Mouse (Mus musculus) forebrain, postnatal 0 days (tissue): Measurements from ENCODE around the gene Gm28230. TPM values are rescaled to one million over a fixed set of nuclear protein-coding genes. Genes with fewer than 3 reads are reported as not detected.

ENCODE experiments used
- ATAC-seq: fragments of 200-750 bp; cut with Nextera tagmentation; 2 replicates; pipeline ENCODE4 v1.8.0; 2017; ENCODE audit warnings: mild to moderate bottlenecking, moderate library complexity
- DNase-seq: peaks from one replicate; pipeline ENCODE4 v3.0.0-alpha.2; 2015
- H3K27ac ChIP-seq: fragments of 300-500 bp; sonication (generic); 2 replicates; pipeline ENCODE4 v1.5.1; 2014; ENCODE audit warnings: low read depth, mild to moderate bottlenecking, antibody characterized with exemption, low read length, moderate library complexity, mixed read lengths
- H3K27me3 ChIP-seq: fragments of 300-500 bp; sonication (generic); 2 replicates; pipeline ENCODE4 v1.6.1; 2014; ENCODE audit warnings: mild to moderate bottlenecking, low read length, mixed read lengths; ENCODE audit not compliant: insufficient read depth
- H3K36me3 ChIP-seq: fragments of 300-500 bp; sonication (generic); 2 replicates; pipeline ENCODE4 v1.6.1; 2014; ENCODE audit warnings: mild to moderate bottlenecking, moderate library complexity; ENCODE audit not compliant: insufficient read depth
- H3K4me1 ChIP-seq: fragments of 300-500 bp; sonication (generic); 2 replicates; pipeline ENCODE4 v1.6.1; 2014; ENCODE audit warnings: antibody characterized with exemption; ENCODE audit not compliant: insufficient read depth
- H3K4me2 ChIP-seq: fragments of 300-500 bp; sonication (generic); 2 replicates; pipeline ENCODE4 v1.6.1; 2014; ENCODE audit warnings: low read depth, mild to moderate bottlenecking, moderate library complexity
- H3K4me3 ChIP-seq: fragments of 300-500 bp; sonication (generic); 2 replicates; pipeline ENCODE4 v1.5.1; 2014; ENCODE audit warnings: low read depth, low read length, mixed read lengths
- H3K9ac ChIP-seq: fragments of 300-500 bp; sonication (generic); 2 replicates; pipeline ENCODE4 v1.6.1; 2014; ENCODE audit warnings: mild to moderate bottlenecking
- H3K9me3 ChIP-seq: fragments of 300-500 bp; sonication (generic); 2 replicates; pipeline ENCODE4 v1.6.1; 2016; ENCODE audit warnings: low read length
- CTCF ChIP-seq: sonication (generic); IDR thresholded peaks from 2 replicates; pipeline ENCODE4 v1.5.1; 2016; ENCODE audit warnings: antibody characterized with exemption, control low read depth, low read depth
- WGBS: fragments of 180-500 bp; shearing (Covaris S2); extraction: QIAGEN DNeasy Blood & Tissue Kit; methylation state at CpG from one replicate; pipeline ENCODE4 v1.1.7; 2014; 5-methylcytosine and 5-hydroxymethylcytosine counted together
- microRNA counts: library from miRNA; unstranded; fragments of <30 nt; microRNA quantifications from one replicate; lab custom pipeline; 2015
- microRNA-seq, 2 experiments: library from miRNA; unstranded; fragments of <30 nt; microRNA quantifications; one replicate each; pipeline ENCODE4; 2016
- polyA plus RNA-seq: library from polyadenylated mRNA; unstranded; fragments of >200 nt; fragmentation: Nextera tagmentation; extraction: Ambion mirVana; gene quantifications from 2 replicates; pipeline ENCODE4 v1.2.1, GENCODE M21; 2015
- total RNA-seq: library from RNA; depleted of rRNA; stranded (reverse); fragments of >200 nt; gene quantifications from 2 replicates; pipeline ENCODE4 v1.2.3, GENCODE M21; 2014; rRNA removed

Gene Gm28230
- total and polyA plus RNA-seq, 2 experiments from 2014 or later: not detected

- peak; percentile 33 for DNase-seq
- 60% methylated on average over 13 of the region's 13 CpGs for WGBS
- peak; percentile 5; the same call in 1 of the 2 replicates for ATAC-seq
Observed at GRCm38 (mm10) chr2:74777536-74778275, 51.2 kb downstream of the Gm28230 start.

GRCm38 (mm10) chr2:74781386-74781785 lies 54.9 kb downstream of the Gm28230 start:
- WGBS: 91% methylated on average over 5 of the region's 5 CpGs
- peaks cover 4% of the 10 kb centered on the region; the same call in 1 of the 2 replicates for H3K27me3 ChIP-seq
- no peak for TF ChIP-seq CTCF
- no peak overlapping the region for H3K4me2 ChIP-seq
- H3K9me3 ChIP-seq: no peaks in the 10 kb centered on the region
- no peaks in the 10 kb centered on the region for H3K4me1 ChIP-seq
- no peak overlapping the region for H3K9ac ChIP-seq
- no peak overlapping the region for H3K4me3 ChIP-seq
- H3K27ac ChIP-seq: no peak overlapping the region
- ATAC-seq: no peak
- DNase-seq: no peak
- H3K36me3 ChIP-seq: no peaks in the 10 kb centered on the region

More at GRCm38 (mm10) chr2:74777536-74778275, 51.2 kb downstream of the Gm28230 start:
- H3K27ac ChIP-seq: no peak overlapping the region
- TF ChIP-seq CTCF: no peak
- H3K36me3 ChIP-seq: no peaks in the 10 kb centered on the region
- H3K9ac ChIP-seq: no peak overlapping the region
- no peaks in the 10 kb centered on the region for H3K4me1 ChIP-seq
- no peak overlapping the region for H3K4me3 ChIP-seq
- peaks cover 4% of the 10 kb centered on the region; the same call in 1 of the 2 replicates for H3K27me3 ChIP-seq
- H3K9me3 ChIP-seq: no peaks in the 10 kb centered on the region
- H3K4me2 ChIP-seq: no peak overlapping the region

GRCm38 (mm10) chr2:74795531-74795930 lies 69.0 kb downstream of the Gm28230 start:
- TF ChIP-seq CTCF: no peak
- Histone ChIP-seq H3K27ac (no peak overlapping the region), H3K4me3 (no peak overlapping the region), H3K4me2 (no peak overlapping the region), H3K9me3 (no peaks in the 10 kb centered on the region), H3K27me3 (no peaks in the 10 kb centered on the region), H3K9ac (no peak overlapping the region), H3K4me1 (no peaks in the 10 kb centered on the region), H3K36me3 (no peaks in the 10 kb centered on the region)
- DNase-seq (no peak), ATAC-seq (no peak)
- 45% methylated on average over 7 of the region's 7 CpGs for WGBS

MicroRNA genes within 50 kb of the gene (microRNA counts, 519-probe panel; counts per million panel counts)
- not detected for microRNA mmu-miR-10b (lab: Ali Mortazavi, UCI)

Small RNA genes within 50 kb of the gene (microRNA-seq; reads per million reads assigned to microRNA genes)
- gene Gm44463 (0 reads per million in 2 experiments), gene Mir10b (106 to 127 reads per million in 2 experiments)

Other genes starting within 250 kb of the Gm28230 start
- 47.5 and 67.5 TPM in 2 replicates for gene Lnpk, start 147.3 kb upstream of the Gm28230 start, total RNA-seq
- gene Lnpk, start 147.3 kb upstream of the Gm28230 start, polyA plus RNA-seq: 22.7 and 32.6 TPM in 2 replicates
- not detected in 2 replicates for gene Evx2, start 67.2 kb upstream of the Gm28230 start, total RNA-seq
- gene Evx2, start 67.2 kb upstream of the Gm28230 start, polyA plus RNA-seq: not detected in 2 replicates
- not detected in 2 replicates for gene Hoxd13, start 58.4 kb upstream of the Gm28230 start, total RNA-seq
- gene Hoxd13, start 58.4 kb upstream of the Gm28230 start, polyA plus RNA-seq: not detected in 2 replicates
- not detected in 2 replicates for gene Hoxd12, start 51.7 kb upstream of the Gm28230 start, total RNA-seq
- not detected in 2 replicates for gene Hoxd12, start 51.7 kb upstream of the Gm28230 start, polyA plus RNA-seq
- not detected in 2 replicates for gene Hoxd11, start 47.2 kb upstream of the Gm28230 start, total RNA-seq
- gene Hoxd11, start 47.2 kb upstream of the Gm28230 start, polyA plus RNA-seq: not detected in 2 replicates
- not detected in 2 replicates for gene Hoxd10, start 34.8 kb upstream of the Gm28230 start, total RNA-seq
- not detected in 2 replicates for gene Hoxd10, start 34.8 kb upstream of the Gm28230 start, polyA plus RNA-seq
- gene Hoxd9, start 29.0 kb upstream of the Gm28230 start, total RNA-seq: not detected in 2 replicates
- not detected in 2 replicates for gene Hoxd9, start 29.0 kb upstream of the Gm28230 start, polyA plus RNA-seq
- 0.10 TPM in 1 of 2 replicates, not detected in the other for gene Hoxd8, start 22.1 kb upstream of the Gm28230 start, total RNA-seq
- 0.22 TPM in 1 of 2 replicates, not detected in the other for gene Hoxd8, start 22.1 kb upstream of the Gm28230 start, polyA plus RNA-seq
- gene Hoxd3, start 14.8 kb upstream of the Gm28230 start, total RNA-seq: not detected in 2 replicates
- gene Hoxd3, start 14.8 kb upstream of the Gm28230 start, polyA plus RNA-seq: not detected in 2 replicates
- gene Hoxd4, start 14.8 kb upstream of the Gm28230 start, total RNA-seq: not detected in 2 replicates
- gene Hoxd4, start 14.8 kb upstream of the Gm28230 start, polyA plus RNA-seq: not detected in 2 replicates
- gene Hoxd1, start 36.3 kb downstream of the Gm28230 start, total RNA-seq: not detected in 2 replicates
- not detected in 2 replicates for gene Hoxd1, start 36.3 kb downstream of the Gm28230 start, polyA plus RNA-seq
- 105 and 120 TPM in 2 replicates for gene Mtx2, start 99.1 kb downstream of the Gm28230 start, total RNA-seq
- 131 and 145 TPM in 2 replicates for gene Mtx2, start 99.1 kb downstream of the Gm28230 start, polyA plus RNA-seq